Mouse (Mus musculus) midbrain, embryonic 15.5 days (tissue): Measurements from ENCODE around the gene Gadd45g. TPM values are rescaled to one million over a fixed set of nuclear protein-coding genes. Genes with fewer than 3 reads are reported as not detected.

ENCODE experiments used
- ATAC-seq: fragments of 200-750 bp; cut with Nextera tagmentation; replicated peaks from 2 replicates; pipeline ENCODE4 v1.8.0; 2017; ENCODE audit warnings: moderate TSS enrichment
- H3K27ac ChIP-seq: fragments of 300-500 bp; sonication (generic); 2 replicates; pipeline ENCODE4 v1.5.1; 2015; ENCODE audit warnings: mild to moderate bottlenecking, inconsistent platforms
- H3K27me3 ChIP-seq: fragments of 300-500 bp; sonication (generic); replicated peaks from 2 replicates; pipeline ENCODE4 v1.6.1; 2015; ENCODE audit warnings: inconsistent platforms
- H3K36me3 ChIP-seq: fragments of 300-500 bp; sonication (generic); replicated peaks from 2 replicates; pipeline ENCODE4 v1.6.1; 2015; ENCODE audit warnings: inconsistent platforms
- H3K4me1 ChIP-seq: fragments of 300-500 bp; sonication (generic); 2 replicates; pipeline ENCODE4 v1.6.1; 2015; ENCODE audit warnings: inconsistent platforms
- H3K4me2 ChIP-seq: fragments of 300-500 bp; sonication (generic); 2 replicates; pipeline ENCODE4 v1.6.1; 2015; ENCODE audit warnings: inconsistent platforms, mild to moderate bottlenecking, moderate library complexity
- H3K4me3 ChIP-seq: fragments of 300-500 bp; sonication (generic); 2 replicates; pipeline ENCODE4 v1.5.1; 2015; ENCODE audit warnings: mild to moderate bottlenecking, inconsistent platforms
- H3K9ac ChIP-seq: fragments of 300-500 bp; sonication (generic); 2 replicates; pipeline ENCODE4 v1.6.1; 2015; ENCODE audit warnings: mild to moderate bottlenecking, inconsistent platforms
- H3K9me3 ChIP-seq: fragments of 300-500 bp; sonication (generic); 2 replicates; pipeline ENCODE4 v1.6.1; 2016; ENCODE audit warnings: inconsistent platforms
- WGBS: fragments of 180-500 bp; shearing (Covaris S2); methylation state at CpG from one replicate; pipeline ENCODE4 v1.1.7; 2015; ENCODE audit warnings: mixed read lengths; 5-methylcytosine and 5-hydroxymethylcytosine counted together
- polyA plus RNA-seq: library from polyadenylated mRNA; unstranded; fragments of >200 nt; fragmentation: Nextera tagmentation; extraction: Ambion mirVana; gene quantifications from 2 replicates; pipeline ENCODE4 v1.2.1, GENCODE M21; 2015

Gadd45g gene
- polyA plus RNA-seq, 1 experiment from 2014 or later, result 56.2 TPM

DNA sequence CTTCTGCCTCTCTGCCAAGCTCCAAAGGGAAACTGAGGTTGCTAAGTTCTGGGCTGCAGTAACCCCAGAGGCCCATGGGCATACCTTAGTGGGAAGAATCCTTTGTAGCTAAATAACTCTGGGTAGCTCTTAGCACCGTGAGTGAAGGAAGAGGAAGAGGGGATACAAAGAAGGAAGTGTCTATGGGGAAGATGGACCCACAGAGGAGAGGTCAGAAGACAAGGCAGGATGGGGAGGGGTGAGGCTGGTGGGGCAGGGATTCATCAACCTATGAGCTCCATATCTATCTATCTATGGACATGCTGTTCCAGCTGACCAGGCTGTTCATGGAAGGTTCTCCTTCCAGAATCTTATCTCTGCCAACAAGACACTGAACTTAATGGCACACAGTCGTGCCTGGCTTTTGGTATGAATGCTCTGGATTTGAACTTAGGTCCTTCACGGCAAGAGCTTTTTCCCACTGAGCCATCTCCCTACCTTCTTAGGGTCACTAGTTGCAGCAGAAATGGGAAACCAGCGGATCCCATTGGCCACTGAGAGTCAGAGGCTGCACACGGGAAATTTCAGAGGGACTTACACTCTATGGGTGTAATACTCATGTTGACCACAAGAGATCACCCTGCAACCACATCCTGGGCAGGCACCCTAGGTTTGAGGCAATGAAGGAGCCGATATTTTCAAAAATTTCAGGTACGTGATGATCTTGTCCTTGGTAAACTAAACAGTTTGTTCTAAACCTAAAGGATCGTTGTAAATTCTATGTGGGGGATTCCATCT is 7.0 kb upstream of the Gadd45g start:
- H3K36me3 ChIP-seq, result no peaks in the 10 kb centered on the region
- H3K9ac ChIP-seq, result no peak overlapping the region
- peaks cover 31% of the 10 kb centered on the region for H3K27me3 ChIP-seq
- peaks cover 16% of the 10 kb centered on the region for H3K4me1 ChIP-seq
- 22% methylated on average over 8 of the region's 8 CpGs for WGBS
- H3K9me3 ChIP-seq, result no peaks in the 10 kb centered on the region
- no peak overlapping the region for H3K4me2 ChIP-seq
- ATAC-seq, result peak; percentile 55; the same call in 1 of the 2 replicates
- H3K27ac ChIP-seq, result no peak overlapping the region
- H3K4me3 ChIP-seq, result no peak overlapping the region

DNA sequence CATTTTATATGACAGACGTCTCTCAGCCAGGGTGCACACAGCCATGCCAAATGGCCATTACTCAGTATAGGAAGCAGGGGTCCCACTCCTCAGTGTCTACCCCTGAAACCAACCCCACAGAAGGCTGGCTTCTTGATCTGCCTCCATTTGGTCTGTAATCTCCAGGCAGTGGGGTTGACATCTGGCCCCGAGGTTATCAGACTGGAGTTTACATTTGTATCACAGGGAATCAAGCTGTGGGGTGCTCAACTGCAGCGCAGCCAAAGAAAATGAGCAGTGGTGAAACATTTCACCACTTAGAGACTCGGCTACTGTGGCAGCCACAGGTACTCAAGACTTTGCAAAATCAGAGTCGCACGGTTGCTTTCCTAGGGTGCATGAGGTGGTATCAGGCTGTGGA is 5.8 kb upstream of the Gadd45g start:
- peaks cover 31% of the 10 kb centered on the region for H3K27me3 ChIP-seq
- WGBS, result 38% methylated on average over 6 of the region's 6 CpGs

GRCm38 (mm10) chr13:51841541-51842115 is 4.8 kb upstream of the Gadd45g start:
- ATAC-seq, result no peak
- H3K36me3 ChIP-seq, result no peaks in the 10 kb centered on the region
- H3K9ac ChIP-seq, result no peak overlapping the region
- H3K27me3 ChIP-seq, result peaks cover 31% of the 10 kb centered on the region
- no peak overlapping the region for H3K27ac ChIP-seq
- no peak overlapping the region for H3K4me3 ChIP-seq
- H3K9me3 ChIP-seq, result no peaks in the 10 kb centered on the region
- no peak overlapping the region for H3K4me2 ChIP-seq
- WGBS, result 10% methylated on average over 12 of the region's 12 CpGs
- H3K4me1 ChIP-seq, result peaks cover 26% of the 10 kb centered on the region

More for the DNA sequence above, 5.8 kb upstream of the Gadd45g start:
- H3K36me3 ChIP-seq, result no peaks in the 10 kb centered on the region
- H3K9me3 ChIP-seq, result no peaks in the 10 kb centered on the region
- no peak overlapping the region for H3K9ac ChIP-seq
- peaks cover 22% of the 10 kb centered on the region for H3K4me1 ChIP-seq
- ATAC-seq, result no peak
- no peak overlapping the region for H3K4me3 ChIP-seq
- H3K27ac ChIP-seq, result no peak overlapping the region
- no peak overlapping the region for H3K4me2 ChIP-seq

- peaks cover 31% of the 10 kb centered on the region for H3K27me3 ChIP-seq
- H3K4me2 ChIP-seq, result no peak overlapping the region
- no peaks in the 10 kb centered on the region for H3K9me3 ChIP-seq
- no peak overlapping the region for H3K4me3 ChIP-seq
- H3K9ac ChIP-seq, result no peak overlapping the region
- no peak for ATAC-seq
- no peak overlapping the region for H3K27ac ChIP-seq
- H3K36me3 ChIP-seq, result no peaks in the 10 kb centered on the region
- WGBS, result 2% methylated on average over 5 of the region's 5 CpGs
- peaks cover 32% of the 10 kb centered on the region for H3K4me1 ChIP-seq
Measured at GRCm38 (mm10) chr13:51842191-51842590, 4.3 kb upstream of the Gadd45g start.

DNA sequence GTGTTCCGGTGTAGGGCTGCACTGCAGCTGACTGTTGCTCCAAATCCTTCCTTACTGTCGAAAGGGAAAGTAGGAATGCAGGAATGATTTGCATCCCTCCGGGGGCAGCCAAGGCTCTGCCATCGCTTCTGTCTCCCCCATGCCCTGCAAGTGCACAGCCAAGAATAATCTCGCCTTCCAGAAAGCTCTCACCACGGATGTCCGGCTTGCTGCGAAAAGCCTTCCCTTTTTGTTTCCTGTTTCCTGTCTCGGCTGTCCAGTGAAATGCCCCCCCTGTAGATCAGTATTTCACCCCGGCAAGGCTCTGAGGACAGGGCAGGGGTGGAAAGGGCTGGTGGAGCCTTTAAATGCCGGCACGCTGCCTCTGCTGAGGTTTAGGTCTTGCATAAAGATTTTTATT is 3.7 kb upstream of the Gadd45g start:
- peaks cover 38% of the 10 kb centered on the region for H3K4me1 ChIP-seq

GRCm38 (mm10) chr13:51843298-51843697 is 3.2 kb upstream of the Gadd45g start:
- Histone ChIP-seq H3K9me3 (no peaks in the 10 kb centered on the region), H3K9ac (no peak overlapping the region), H3K36me3 (no peaks in the 10 kb centered on the region), H3K4me3 (no peak overlapping the region), H3K27me3 (peaks cover 27% of the 10 kb centered on the region), H3K4me1 (peaks cover 43% of the 10 kb centered on the region), H3K4me2 (no peak overlapping the region), H3K27ac (no peak overlapping the region)
- WGBS, result 56% methylated on average over 4 of the region's 4 CpGs
- no peak for ATAC-seq

More for the DNA sequence above, 3.7 kb upstream of the Gadd45g start:
- H3K4me2 ChIP-seq, result 0 out of 2 replicates have a peak overlapping the region, but pooled peaks have one; percentile 1
- peaks cover 31% of the 10 kb centered on the region for H3K27me3 ChIP-seq
- H3K4me3 ChIP-seq, result no peak overlapping the region
- H3K27ac ChIP-seq, result no peak overlapping the region
- no peaks in the 10 kb centered on the region for H3K36me3 ChIP-seq
- H3K9me3 ChIP-seq, result no peaks in the 10 kb centered on the region
- ATAC-seq, result no peak
- 5% methylated on average over 12 of the region's 12 CpGs for WGBS
- H3K9ac ChIP-seq, result no peak overlapping the region

GRCm38 (mm10) chr13:51844118-51844517 is 2.4 kb upstream of the Gadd45g start:
- H3K9me3 ChIP-seq, result no peaks in the 10 kb centered on the region
- no peak for ATAC-seq
- H3K4me2 ChIP-seq, result no peak overlapping the region
- no peak overlapping the region for H3K27ac ChIP-seq
- 84% methylated on average over 10 of the region's 10 CpGs for WGBS
- H3K4me1 ChIP-seq, result peaks cover 51% of the 10 kb centered on the region
- no peak overlapping the region for H3K4me3 ChIP-seq
- H3K27me3 ChIP-seq, result peaks cover 18% of the 10 kb centered on the region
- H3K36me3 ChIP-seq, result no peaks in the 10 kb centered on the region
- no peak overlapping the region for H3K9ac ChIP-seq

- peaks cover 57% of the 10 kb centered on the region for H3K4me1 ChIP-seq
- H3K36me3 ChIP-seq, result no peaks in the 10 kb centered on the region
- ATAC-seq, result no peak
- no peaks in the 10 kb centered on the region for H3K9me3 ChIP-seq
- no peak overlapping the region for H3K27ac ChIP-seq
- no peak overlapping the region for H3K9ac ChIP-seq
- H3K27me3 ChIP-seq, result peaks cover 15% of the 10 kb centered on the region
- no peak overlapping the region for H3K4me2 ChIP-seq
- 17% methylated on average over 10 of the region's 10 CpGs for WGBS
- H3K4me3 ChIP-seq, result no peak overlapping the region
Measured at GRCm38 (mm10) chr13:51844661-51845060, 1.8 kb upstream of the Gadd45g start.

GRCm38 (mm10) chr13:51845072-51845471 is 1.4 kb upstream of the Gadd45g start:
- H3K36me3 ChIP-seq, result no peaks in the 10 kb centered on the region
- ATAC-seq, result no peak
- no peaks in the 10 kb centered on the region for H3K9me3 ChIP-seq
- 6% methylated on average over 10 of the region's 10 CpGs for WGBS
- peak overlapping the region; percentile 83; the same call in 1 of the 2 replicates for H3K27ac ChIP-seq
- peak overlapping the region; percentile 99 for H3K4me2 ChIP-seq
- H3K4me3 ChIP-seq, result peak overlapping the region; percentile 55
- H3K9ac ChIP-seq, result no peak overlapping the region; the same call in 1 of the 2 replicates
- H3K27me3 ChIP-seq, result peaks cover 15% of the 10 kb centered on the region
- peaks cover 59% of the 10 kb centered on the region for H3K4me1 ChIP-seq

DNA sequence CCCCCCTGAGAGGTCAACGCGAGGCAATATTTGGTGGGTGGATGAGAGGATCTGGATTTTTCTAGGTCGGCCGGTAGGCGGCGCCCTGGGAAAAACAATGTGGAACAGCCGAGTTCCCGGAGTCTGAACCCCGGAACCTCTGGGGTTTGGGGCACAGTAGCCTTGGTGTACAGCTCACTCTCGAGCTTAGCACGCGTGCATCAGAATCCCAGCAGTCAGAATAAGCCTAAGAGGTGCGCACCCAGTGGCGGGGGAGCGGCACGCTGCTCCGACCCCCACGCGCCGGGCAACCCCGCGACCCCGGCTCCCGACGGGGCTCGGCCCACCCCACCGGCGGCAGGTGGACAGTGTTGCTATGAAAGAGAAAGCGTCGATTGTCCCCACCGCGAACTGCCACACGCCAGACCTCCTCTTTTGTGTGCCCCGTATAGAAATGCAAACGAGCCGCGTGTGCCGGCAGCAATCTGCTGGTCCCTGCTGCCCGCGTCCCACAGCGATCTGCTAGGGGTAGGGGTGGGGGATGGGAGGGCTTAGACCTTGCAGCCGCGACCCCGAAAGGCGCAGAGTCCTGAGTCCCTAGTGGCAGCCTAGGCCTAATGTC is 787 bp upstream of the Gadd45g start:
- ATAC-seq, result peak; percentile 59
- H3K36me3 ChIP-seq, result no peaks in the 10 kb centered on the region
- H3K27me3 ChIP-seq, result peaks cover 13% of the 10 kb centered on the region
- peak overlapping the region; percentile 55 for H3K4me3 ChIP-seq
- no peaks in the 10 kb centered on the region for H3K9me3 ChIP-seq
- H3K9ac ChIP-seq, result peak overlapping the region; percentile 57
- peaks cover 61% of the 10 kb centered on the region for H3K4me1 ChIP-seq
- under 1% methylated on average over 40 of the region's 45 CpGs for WGBS
- H3K4me2 ChIP-seq, result peak overlapping the region; percentile 99
- peak overlapping the region; percentile 83 for H3K27ac ChIP-seq

DNA sequence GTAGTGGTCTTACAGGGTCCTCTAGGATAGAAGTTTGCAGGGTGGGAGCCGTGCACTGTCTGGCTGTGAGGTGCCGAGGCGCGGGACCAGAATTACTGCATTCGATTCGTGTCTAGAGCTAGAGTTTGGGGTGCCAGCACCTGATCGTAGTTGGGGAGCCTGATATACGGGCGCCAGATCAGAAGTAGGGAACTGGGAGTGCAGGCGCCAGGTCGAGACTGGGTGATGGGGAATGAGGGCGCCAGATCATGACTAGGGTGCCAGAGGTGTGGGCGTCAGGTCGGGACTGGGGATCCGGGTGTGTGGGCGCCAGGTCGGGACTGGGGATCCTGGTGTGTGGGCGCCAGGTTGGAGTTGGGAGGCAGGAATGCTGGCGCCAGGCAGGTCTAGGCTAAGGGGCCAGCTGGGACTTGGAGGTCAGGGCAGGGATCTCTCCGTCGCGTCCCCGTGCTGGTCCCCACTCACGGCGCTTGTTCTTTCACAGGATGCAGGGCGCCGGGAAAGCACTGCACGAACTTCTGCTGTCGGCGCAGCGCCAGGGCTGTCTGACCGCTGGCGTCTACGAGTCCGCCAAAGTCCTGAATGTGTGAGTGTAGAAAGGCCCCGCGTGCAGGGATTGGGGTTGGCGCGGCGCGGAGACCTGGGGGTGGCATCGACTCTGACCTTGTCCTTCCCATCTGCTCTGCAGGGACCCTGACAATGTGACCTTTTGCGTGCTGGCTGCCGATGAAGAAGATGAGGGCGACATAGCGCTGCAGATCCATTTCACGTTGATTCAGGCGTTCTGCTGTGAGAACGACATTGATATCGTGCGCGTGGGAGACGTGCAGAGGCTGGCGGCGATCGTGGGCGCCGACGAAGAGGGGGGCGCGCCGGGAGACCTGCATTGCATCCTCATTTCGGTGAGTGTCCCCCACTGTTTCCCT is 653 bp downstream of the Gadd45g start:
- no peaks in the 10 kb centered on the region for H3K36me3 ChIP-seq
- peaks cover 12% of the 10 kb centered on the region for H3K27me3 ChIP-seq
- H3K4me3 ChIP-seq, result peak overlapping the region; percentile 55
- no peaks in the 10 kb centered on the region for H3K9me3 ChIP-seq
- WGBS, result under 1% methylated on average over 63 of the region's 63 CpGs
- peak; percentile 43 for ATAC-seq
- H3K27ac ChIP-seq, result peak overlapping the region; percentile 84
- H3K4me2 ChIP-seq, result peak overlapping the region; percentile 99
- H3K9ac ChIP-seq, result peak overlapping the region; percentile 57
- H3K4me1 ChIP-seq, result peaks cover 53% of the 10 kb centered on the region
